Mouse (Mus musculus): ENCODE measurements around the gene Chst14. TPM values are rescaled to one million over a fixed set of nuclear protein-coding genes. Genes with fewer than 3 reads are reported as not detected.
A peak's percentile ranks its signal among the peaks of the same experiment; 100 is the strongest.

The Chst14 gene
- polyA plus RNA-seq, 1 experiment from 2014 or later, result 4.7 TPM

GRCm38 (mm10) chr2:118910605-118911278 lies 15.6 kb upstream of the Chst14 start:
- ATAC-seq (replicated peaks), result no peak
- WGBS, result 71% methylated on average over 7 of the region's 7 CpGs
- H3K4me1 ChIP-seq, result peaks cover 32% of the 10 kb centered on the region

GRCm38 (mm10) chr2:118912706-118913105 lies 13.6 kb upstream of the Chst14 start:
- Histone ChIP-seq H3K27ac (no peak overlapping the region), H3K4me3 (no peak overlapping the region), H3K4me1 (peaks cover 27% of the 10 kb centered on the region), H3K4me2 (no peak overlapping the region), H3K9ac (no peak overlapping the region), H3K9me3 (no peaks in the 10 kb centered on the region), H3K27me3 (replicated peaks) (no peaks in the 10 kb centered on the region), H3K36me3 (replicated peaks) (peaks cover 6% of the 10 kb centered on the region; the same call in 1 of the 2 replicates)
- 71% methylated on average over 8 of the region's 8 CpGs for WGBS
- ATAC-seq (replicated peaks), result no peak

More at GRCm38 (mm10) chr2:118910605-118911278, 15.6 kb upstream of the Chst14 start:
- no peak overlapping the region for H3K9ac ChIP-seq
- no peak overlapping the region for H3K4me2 ChIP-seq
- no peaks in the 10 kb centered on the region for H3K36me3 ChIP-seq (replicated peaks)
- no peak overlapping the region for H3K27ac ChIP-seq
- H3K4me3 ChIP-seq, result no peak overlapping the region
- H3K9me3 ChIP-seq, result no peaks in the 10 kb centered on the region
- H3K27me3 ChIP-seq (replicated peaks), result no peaks in the 10 kb centered on the region

GRCm38 (mm10) chr2:118913551-118914276 lies 12.6 kb upstream of the Chst14 start:
- no peaks in the 10 kb centered on the region for H3K9me3 ChIP-seq
- no peak; the same call in 1 of the 2 replicates for ATAC-seq (replicated peaks)
- peaks cover 27% of the 10 kb centered on the region for H3K4me1 ChIP-seq
- H3K27ac ChIP-seq, result no peak overlapping the region
- no peak overlapping the region for H3K9ac ChIP-seq
- no peaks in the 10 kb centered on the region for H3K27me3 ChIP-seq (replicated peaks)
- peaks cover 6% of the 10 kb centered on the region; the same call in 1 of the 2 replicates for H3K36me3 ChIP-seq (replicated peaks)
- no peak overlapping the region for H3K4me2 ChIP-seq
- no peak overlapping the region for H3K4me3 ChIP-seq
- WGBS, result 48% methylated on average over 11 of the region's 11 CpGs

GRCm38 (mm10) chr2:118914685-118915084 lies 11.6 kb upstream of the Chst14 start:
- Histone ChIP-seq H3K9ac (no peak overlapping the region), H3K4me2 (no peak overlapping the region), H3K27me3 (replicated peaks) (no peaks in the 10 kb centered on the region), H3K27ac (no peak overlapping the region), H3K4me3 (no peak overlapping the region), H3K4me1 (peaks cover 27% of the 10 kb centered on the region), H3K36me3 (replicated peaks) (peaks cover 11% of the 10 kb centered on the region; the same call in 1 of the 2 replicates), H3K9me3 (no peaks in the 10 kb centered on the region)
- 25% methylated on average over 8 of the region's 8 CpGs for WGBS
- ATAC-seq (replicated peaks), result no peak

- Histone ChIP-seq H3K36me3 (replicated peaks) (peaks cover 13% of the 10 kb centered on the region; the same call in 1 of the 2 replicates), H3K9ac (no peak overlapping the region), H3K4me1 (peaks cover 27% of the 10 kb centered on the region), H3K27ac (no peak overlapping the region), H3K9me3 (no peaks in the 10 kb centered on the region), H3K4me3 (no peak overlapping the region), H3K4me2 (no peak overlapping the region), H3K27me3 (replicated peaks) (no peaks in the 10 kb centered on the region)
- no peak for ATAC-seq (replicated peaks)
- 94% methylated on average over 17 of the region's 17 CpGs for WGBS
Observed at GRCm38 (mm10) chr2:118916436-118916835, 9.9 kb upstream of the Chst14 start.

GRCm38 (mm10) chr2:118918543-118918942 lies 7.8 kb upstream of the Chst14 start:
- Histone ChIP-seq H3K9ac (no peak overlapping the region), H3K4me2 (no peak overlapping the region), H3K27ac (no peak overlapping the region), H3K27me3 (replicated peaks) (no peaks in the 10 kb centered on the region), H3K9me3 (no peaks in the 10 kb centered on the region), H3K36me3 (replicated peaks) (peaks cover 23% of the 10 kb centered on the region), H3K4me3 (no peak overlapping the region), H3K4me1 (peaks cover 15% of the 10 kb centered on the region)
- ATAC-seq (replicated peaks), result no peak
- 50% methylated on average over 1 of the region's 1 CpGs for WGBS

GRCm38 (mm10) chr2:118920428-118920827 lies 5.9 kb upstream of the Chst14 start:
- no peak overlapping the region for H3K4me3 ChIP-seq
- no peak overlapping the region for H3K4me2 ChIP-seq
- no peak for ATAC-seq (replicated peaks)
- H3K27me3 ChIP-seq (replicated peaks), result no peaks in the 10 kb centered on the region
- H3K4me1 ChIP-seq, result no peaks in the 10 kb centered on the region
- no peaks in the 10 kb centered on the region for H3K9me3 ChIP-seq
- H3K27ac ChIP-seq, result no peak overlapping the region
- H3K9ac ChIP-seq, result no peak overlapping the region
- WGBS, result 86% methylated on average over 3 of the region's 3 CpGs
- H3K36me3 ChIP-seq (replicated peaks), result peaks cover 23% of the 10 kb centered on the region

GRCm38 (mm10) chr2:118925952-118926351 lies 344 bp upstream of the Chst14 start:
- Histone ChIP-seq H3K4me3 (peak overlapping the region; percentile 53), H3K9ac (peak overlapping the region; percentile 60), H3K27ac (no peak overlapping the region), H3K9me3 (no peaks in the 10 kb centered on the region), H3K36me3 (replicated peaks) (peaks cover 11% of the 10 kb centered on the region), H3K4me2 (peak overlapping the region; percentile 92), H3K4me1 (peaks cover 19% of the 10 kb centered on the region), H3K27me3 (replicated peaks) (no peaks in the 10 kb centered on the region)
- peak; percentile 49; the same call in 1 of the 2 replicates for ATAC-seq (replicated peaks)
- WGBS, result 2% methylated on average over 6 of the region's 6 CpGs

- 0 out of 2 replicates have a peak, but pooled peaks have one; percentile 2 for ATAC-seq (replicated peaks)
Observed at GRCm38 (mm10) chr2:118926998-118927739, 873 bp downstream of the Chst14 start.

GRCm38 (mm10) chr2:118941341-118941740 lies 15.0 kb downstream of the Chst14 start:
- ATAC-seq (replicated peaks), result no peak
- Histone ChIP-seq H3K36me3 (replicated peaks) (no peaks in the 10 kb centered on the region), H3K4me2 (no peak overlapping the region), H3K27me3 (replicated peaks) (no peaks in the 10 kb centered on the region), H3K4me3 (no peak overlapping the region), H3K4me1 (no peaks in the 10 kb centered on the region), H3K9me3 (no peaks in the 10 kb centered on the region), H3K27ac (no peak overlapping the region), H3K9ac (no peak overlapping the region)
- WGBS, result 87% methylated on average over 7 of the region's 7 CpGs

More at GRCm38 (mm10) chr2:118926998-118927739, 873 bp downstream of the Chst14 start:
- peaks cover 8% of the 10 kb centered on the region for H3K36me3 ChIP-seq (replicated peaks)
- H3K4me3 ChIP-seq, result peak overlapping the region; percentile 53
- peak overlapping the region; percentile 92 for H3K4me2 ChIP-seq
- H3K27ac ChIP-seq, result no peak overlapping the region
- H3K9me3 ChIP-seq, result no peaks in the 10 kb centered on the region
- H3K9ac ChIP-seq, result peak overlapping the region; percentile 60
- peaks cover 19% of the 10 kb centered on the region for H3K4me1 ChIP-seq
- 37% methylated on average over 31 of the region's 31 CpGs for WGBS
- H3K27me3 ChIP-seq (replicated peaks), result no peaks in the 10 kb centered on the region

GRCm38 (mm10) chr2:118943232-118943631 lies 16.9 kb downstream of the Chst14 start:
- H3K4me2 ChIP-seq, result no peak overlapping the region
- no peaks in the 10 kb centered on the region for H3K36me3 ChIP-seq (replicated peaks)
- H3K9ac ChIP-seq, result no peak overlapping the region
- no peak for ATAC-seq (replicated peaks)
- 88% methylated on average over 6 of the region's 6 CpGs for WGBS
- H3K27ac ChIP-seq, result no peak overlapping the region
- no peaks in the 10 kb centered on the region for H3K4me1 ChIP-seq
- no peaks in the 10 kb centered on the region for H3K27me3 ChIP-seq (replicated peaks)
- H3K9me3 ChIP-seq, result no peaks in the 10 kb centered on the region
- no peak overlapping the region for H3K4me3 ChIP-seq

GRCm38 (mm10) chr2:118948818-118949217 lies 22.5 kb downstream of the Chst14 start:
- 83% methylated on average over 4 of the region's 4 CpGs for WGBS
- Histone ChIP-seq H3K27ac (no peak overlapping the region), H3K9ac (no peak overlapping the region), H3K27me3 (replicated peaks) (no peaks in the 10 kb centered on the region), H3K4me2 (no peak overlapping the region), H3K9me3 (no peaks in the 10 kb centered on the region), H3K4me3 (no peak overlapping the region), H3K4me1 (no peaks in the 10 kb centered on the region), H3K36me3 (replicated peaks) (no peaks in the 10 kb centered on the region)
- no peak for ATAC-seq (replicated peaks)

All from midbrain, embryonic 15.5 days (tissue).